Mouse (Mus musculus) midbrain, embryonic 15.5 days (tissue): Measurements from ENCODE around the gene Boc. TPM values are rescaled to one million over a fixed set of nuclear protein-coding genes. Genes with fewer than 3 reads are reported as not detected.

ENCODE experiments used
- ATAC-seq: fragments of 200-750 bp; cut with Nextera tagmentation; replicated peaks from 2 replicates; pipeline ENCODE4 v1.8.0; 2017; ENCODE audit warnings: moderate TSS enrichment
- H3K27ac ChIP-seq: fragments of 300-500 bp; sonication (generic); 2 replicates; pipeline ENCODE4 v1.5.1; 2015; ENCODE audit warnings: mild to moderate bottlenecking, inconsistent platforms
- H3K27me3 ChIP-seq: fragments of 300-500 bp; sonication (generic); replicated peaks from 2 replicates; pipeline ENCODE4 v1.6.1; 2015; ENCODE audit warnings: inconsistent platforms
- H3K36me3 ChIP-seq: fragments of 300-500 bp; sonication (generic); replicated peaks from 2 replicates; pipeline ENCODE4 v1.6.1; 2015; ENCODE audit warnings: inconsistent platforms
- H3K4me1 ChIP-seq: fragments of 300-500 bp; sonication (generic); 2 replicates; pipeline ENCODE4 v1.6.1; 2015; ENCODE audit warnings: inconsistent platforms
- H3K4me2 ChIP-seq: fragments of 300-500 bp; sonication (generic); 2 replicates; pipeline ENCODE4 v1.6.1; 2015; ENCODE audit warnings: inconsistent platforms, mild to moderate bottlenecking, moderate library complexity
- H3K4me3 ChIP-seq: fragments of 300-500 bp; sonication (generic); 2 replicates; pipeline ENCODE4 v1.5.1; 2015; ENCODE audit warnings: mild to moderate bottlenecking, inconsistent platforms
- H3K9ac ChIP-seq: fragments of 300-500 bp; sonication (generic); 2 replicates; pipeline ENCODE4 v1.6.1; 2015; ENCODE audit warnings: mild to moderate bottlenecking, inconsistent platforms
- H3K9me3 ChIP-seq: fragments of 300-500 bp; sonication (generic); 2 replicates; pipeline ENCODE4 v1.6.1; 2016; ENCODE audit warnings: inconsistent platforms
- WGBS: fragments of 180-500 bp; shearing (Covaris S2); methylation state at CpG from one replicate; pipeline ENCODE4 v1.1.7; 2015; ENCODE audit warnings: mixed read lengths; 5-methylcytosine and 5-hydroxymethylcytosine counted together
- polyA plus RNA-seq: library from polyadenylated mRNA; unstranded; fragments of >200 nt; fragmentation: Nextera tagmentation; extraction: Ambion mirVana; gene quantifications from 2 replicates; pipeline ENCODE4 v1.2.1, GENCODE M21; 2015

Boc gene
- polyA plus RNA-seq, 1 experiment from 2014 or later: 11.7 TPM

- no peak overlapping the region for H3K4me2 ChIP-seq
- peaks cover 4% of the 10 kb centered on the region; the same call in 1 of the 2 replicates for H3K4me1 ChIP-seq
- no peaks in the 10 kb centered on the region for H3K36me3 ChIP-seq
- 63% methylated on average over 13 of the region's 13 CpGs for WGBS
- no peak for ATAC-seq
- no peaks in the 10 kb centered on the region for H3K27me3 ChIP-seq
- peak overlapping the region; percentile 41; the same call in 1 of the 2 replicates for H3K27ac ChIP-seq
- H3K4me3 ChIP-seq: no peak overlapping the region
- H3K9ac ChIP-seq: no peak overlapping the region
- H3K9me3 ChIP-seq: no peaks in the 10 kb centered on the region
Observed at GRCm38 (mm10) chr16:44510521-44511213, 48.0 kb downstream of the Boc start.

DNA sequence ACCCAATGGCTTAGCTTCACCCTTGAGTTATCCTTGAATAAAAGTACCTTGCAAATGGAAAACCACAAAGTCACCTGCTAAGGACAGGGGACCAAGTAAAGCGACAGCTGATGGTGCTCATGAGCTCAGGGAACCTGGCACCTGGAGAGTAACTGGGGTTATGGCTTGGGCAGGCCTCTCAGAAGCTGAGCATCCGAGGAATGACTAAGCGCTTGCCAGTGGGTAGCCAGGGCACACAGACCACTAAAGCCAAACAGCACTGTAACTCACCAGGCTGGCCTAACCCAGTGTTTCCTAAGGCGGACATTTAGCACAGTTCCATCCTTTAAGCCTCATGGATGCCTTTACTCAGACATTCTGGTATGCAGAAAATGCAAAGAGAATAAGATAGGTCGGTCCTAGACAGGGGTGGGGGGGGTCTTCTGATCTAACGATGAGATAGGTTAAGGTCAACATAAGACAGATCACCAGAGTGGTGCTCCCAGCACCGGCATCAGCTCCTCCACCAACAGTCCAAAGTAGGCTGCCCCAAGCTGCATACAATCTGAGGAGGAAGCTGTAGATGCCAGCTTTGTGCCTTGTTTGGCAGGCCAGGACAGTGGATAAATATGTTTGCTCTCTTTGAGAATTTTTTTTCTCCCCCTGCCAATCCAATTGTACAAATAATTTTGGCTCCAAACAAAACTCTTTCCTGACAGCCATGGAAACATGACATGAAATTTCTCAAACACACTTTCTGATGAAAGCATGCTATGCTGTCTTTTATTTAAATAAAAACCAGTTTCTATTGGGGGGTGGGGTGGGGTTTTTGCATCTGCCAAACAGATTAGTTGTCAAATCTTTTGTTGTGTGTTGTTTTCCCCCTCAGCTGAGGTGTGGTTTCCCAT is 49.0 kb downstream of the Boc start:
- H3K36me3 ChIP-seq: no peaks in the 10 kb centered on the region
- H3K4me3 ChIP-seq: no peak overlapping the region
- H3K4me1 ChIP-seq: peaks cover 4% of the 10 kb centered on the region; the same call in 1 of the 2 replicates
- H3K9me3 ChIP-seq: no peaks in the 10 kb centered on the region
- no peak overlapping the region for H3K4me2 ChIP-seq
- no peaks in the 10 kb centered on the region for H3K27me3 ChIP-seq
- no peak overlapping the region for H3K9ac ChIP-seq
- ATAC-seq: no peak
- 0 out of 2 replicates have a peak overlapping the region, but pooled peaks have one; percentile 4 for H3K27ac ChIP-seq
- 87% methylated on average over 7 of the region's 7 CpGs for WGBS

GRCm38 (mm10) chr16:44508772-44509171 is 49.9 kb downstream of the Boc start:
- H3K36me3 ChIP-seq: no peaks in the 10 kb centered on the region
- H3K9me3 ChIP-seq: no peaks in the 10 kb centered on the region
- WGBS: 91% methylated on average over 13 of the region's 13 CpGs
- no peak overlapping the region for H3K9ac ChIP-seq
- H3K27ac ChIP-seq: no peak overlapping the region
- ATAC-seq: no peak
- no peak overlapping the region for H3K4me2 ChIP-seq
- no peaks in the 10 kb centered on the region for H3K27me3 ChIP-seq
- H3K4me3 ChIP-seq: no peak overlapping the region
- H3K4me1 ChIP-seq: peaks cover 4% of the 10 kb centered on the region; the same call in 1 of the 2 replicates

GRCm38 (mm10) chr16:44508025-44508424 is 50.7 kb downstream of the Boc start:
- peaks cover 4% of the 10 kb centered on the region; the same call in 1 of the 2 replicates for H3K4me1 ChIP-seq
- no peak overlapping the region for H3K9ac ChIP-seq
- H3K9me3 ChIP-seq: no peaks in the 10 kb centered on the region
- H3K27ac ChIP-seq: no peak overlapping the region
- H3K36me3 ChIP-seq: no peaks in the 10 kb centered on the region
- no peak overlapping the region for H3K4me3 ChIP-seq
- H3K4me2 ChIP-seq: no peak overlapping the region
- no peaks in the 10 kb centered on the region for H3K27me3 ChIP-seq
- no peak for ATAC-seq
- WGBS: 86% methylated on average over 5 of the region's 5 CpGs

GRCm38 (mm10) chr16:44507027-44507929 is 51.4 kb downstream of the Boc start:
- Histone ChIP-seq H3K4me2 (no peak overlapping the region), H3K4me1 (peaks cover 4% of the 10 kb centered on the region; the same call in 1 of the 2 replicates), H3K4me3 (no peak overlapping the region), H3K27me3 (no peaks in the 10 kb centered on the region), H3K36me3 (no peaks in the 10 kb centered on the region), H3K9ac (no peak overlapping the region), H3K9me3 (no peaks in the 10 kb centered on the region), H3K27ac (no peak overlapping the region)
- 65% methylated on average over 10 of the region's 10 CpGs for WGBS
- peak; percentile 69 for ATAC-seq

DNA sequence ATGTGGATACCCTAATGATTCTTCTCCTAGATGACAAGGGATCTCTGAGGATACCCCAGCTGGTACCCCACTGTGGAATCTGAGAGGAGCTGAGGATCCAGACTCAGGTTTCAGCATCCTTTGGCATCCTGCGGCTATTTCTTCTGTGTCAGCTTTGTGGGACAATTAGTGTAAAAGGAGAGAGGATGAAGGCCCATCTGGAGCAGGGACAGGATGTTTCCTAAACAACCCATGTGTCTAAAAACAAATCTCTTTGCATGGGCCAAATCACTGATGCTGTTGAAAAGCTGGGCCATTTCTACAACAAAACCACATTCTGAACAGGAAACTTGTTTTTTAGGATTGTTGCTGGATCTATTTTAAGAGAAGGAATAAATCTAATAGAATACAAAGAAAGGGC is 53.5 kb downstream of the Boc start:
- H3K4me1 ChIP-seq: peaks cover 4% of the 10 kb centered on the region; the same call in 1 of the 2 replicates
- no peaks in the 10 kb centered on the region for H3K9me3 ChIP-seq
- H3K9ac ChIP-seq: no peak overlapping the region
- no peak overlapping the region for H3K4me2 ChIP-seq
- H3K36me3 ChIP-seq: no peaks in the 10 kb centered on the region; the same call in 1 of the 2 replicates
- H3K27ac ChIP-seq: no peak overlapping the region
- 88% methylated on average over 1 of the region's 1 CpGs for WGBS
- H3K27me3 ChIP-seq: no peaks in the 10 kb centered on the region
- no peak for ATAC-seq
- no peak overlapping the region for H3K4me3 ChIP-seq

GRCm38 (mm10) chr16:44502895-44503575 is 55.7 kb downstream of the Boc start:
- Histone ChIP-seq H3K27me3 (no peaks in the 10 kb centered on the region), H3K4me2 (no peak overlapping the region), H3K4me1 (peaks cover 4% of the 10 kb centered on the region; the same call in 1 of the 2 replicates), H3K9me3 (no peaks in the 10 kb centered on the region), H3K36me3 (peaks cover 6% of the 10 kb centered on the region; the same call in 1 of the 2 replicates), H3K9ac (no peak overlapping the region), H3K27ac (no peak overlapping the region), H3K4me3 (no peak overlapping the region)
- 59% methylated on average over 8 of the region's 8 CpGs for WGBS
- peak; percentile 48; the same call in 1 of the 2 replicates for ATAC-seq

GRCm38 (mm10) chr16:44502325-44502724 is 56.4 kb downstream of the Boc start:
- H3K4me2 ChIP-seq: no peak overlapping the region
- no peaks in the 10 kb centered on the region for H3K27me3 ChIP-seq
- no peak overlapping the region for H3K9ac ChIP-seq
- WGBS: 80% methylated on average over 7 of the region's 7 CpGs
- no peak overlapping the region for H3K27ac ChIP-seq
- ATAC-seq: no peak
- H3K4me1 ChIP-seq: peaks cover 4% of the 10 kb centered on the region; the same call in 1 of the 2 replicates
- no peaks in the 10 kb centered on the region for H3K9me3 ChIP-seq
- peaks cover 6% of the 10 kb centered on the region; the same call in 1 of the 2 replicates for H3K36me3 ChIP-seq
- H3K4me3 ChIP-seq: no peak overlapping the region

DNA sequence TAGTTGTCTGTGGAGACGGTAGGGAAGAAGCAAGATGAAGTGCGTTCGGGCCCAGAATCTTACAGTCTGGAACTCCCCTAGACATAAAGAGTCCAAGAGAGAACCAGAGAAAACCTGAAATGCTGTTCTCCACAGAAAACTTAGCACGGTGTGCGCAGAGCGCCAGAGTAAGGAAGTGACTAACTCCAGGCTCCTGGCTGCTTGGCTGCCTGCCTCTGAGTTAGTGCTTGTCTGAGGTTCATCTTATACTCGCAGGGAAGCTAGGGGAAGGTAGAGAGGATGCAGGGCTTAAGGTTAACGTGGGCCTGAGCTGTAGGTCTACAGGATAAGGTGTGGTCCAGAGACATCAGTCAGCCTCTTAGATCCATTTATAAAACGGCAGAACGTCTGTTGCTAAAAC is 56.9 kb downstream of the Boc start:
- Histone ChIP-seq H3K4me2 (no peak overlapping the region), H3K4me3 (no peak overlapping the region)

DNA sequence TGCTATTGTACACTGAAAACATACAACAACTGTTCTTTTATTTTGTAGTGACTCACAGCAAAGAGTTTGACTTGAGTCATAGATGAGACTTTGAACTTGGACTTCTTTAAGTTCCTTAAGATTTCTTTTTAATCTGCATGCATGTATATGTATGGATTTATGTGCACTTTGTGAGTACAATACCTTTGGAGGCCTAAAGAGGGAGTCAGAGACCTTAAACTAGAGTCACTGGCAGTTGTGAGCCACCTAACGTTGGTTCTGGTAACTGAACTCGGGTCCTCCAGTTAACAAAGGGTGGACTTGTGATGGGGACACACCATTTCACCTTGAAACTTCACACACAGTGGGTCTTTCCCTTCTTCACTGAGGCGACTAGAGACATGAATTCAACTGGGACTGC is 60.2 kb downstream of the Boc start:
- H3K9me3 ChIP-seq: no peaks in the 10 kb centered on the region
- H3K4me3 ChIP-seq: no peak overlapping the region
- H3K4me2 ChIP-seq: no peak overlapping the region
- peaks cover 9% of the 10 kb centered on the region for H3K4me1 ChIP-seq
- whole genome bisulfite sequencing: 93% methylated on average over 3 of the region's 3 CpGs
- no peak for ATAC-seq
- no peaks in the 10 kb centered on the region for H3K27me3 ChIP-seq
- H3K27ac ChIP-seq: no peak overlapping the region
- H3K36me3 ChIP-seq: peaks cover 6% of the 10 kb centered on the region; the same call in 1 of the 2 replicates
- H3K9ac ChIP-seq: no peak overlapping the region

More for the DNA sequence above, 56.9 kb downstream of the Boc start:
- ATAC-seq: no peak
- 96% methylated on average over 10 of the region's 10 CpGs for WGBS
- Histone ChIP-seq H3K36me3 (peaks cover 6% of the 10 kb centered on the region; the same call in 1 of the 2 replicates), H3K27ac (no peak overlapping the region), H3K9me3 (no peaks in the 10 kb centered on the region), H3K9ac (no peak overlapping the region), H3K4me1 (no peaks in the 10 kb centered on the region), H3K27me3 (no peaks in the 10 kb centered on the region)

DNA sequence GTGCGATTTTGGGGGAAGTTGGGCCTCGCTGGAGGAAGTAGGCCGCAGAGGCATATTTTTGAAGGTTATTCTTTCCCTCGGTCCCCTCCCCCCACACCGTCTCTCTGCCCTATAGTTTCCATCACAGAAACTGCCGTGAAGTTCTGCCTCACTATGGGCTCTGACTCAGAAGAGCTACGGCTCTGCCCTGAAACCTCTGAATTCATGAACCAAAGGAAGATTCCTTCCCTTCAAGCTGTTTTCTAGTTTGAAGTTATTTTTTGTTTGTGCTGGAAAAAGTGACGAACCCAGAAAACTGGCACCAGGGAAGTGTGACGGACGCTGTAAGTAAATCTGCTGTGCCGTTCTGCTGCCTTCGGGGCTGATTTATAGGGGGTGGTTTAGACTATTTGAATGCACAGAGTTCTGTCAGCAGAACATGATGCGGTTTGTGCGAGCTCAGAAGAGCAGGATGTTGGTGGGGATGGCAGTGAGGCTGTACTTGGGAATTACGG is 61.7 kb downstream of the Boc start:
- Histone ChIP-seq H3K4me1 (peaks cover 12% of the 10 kb centered on the region), H3K36me3 (peaks cover 6% of the 10 kb centered on the region; the same call in 1 of the 2 replicates), H3K4me3 (no peak overlapping the region), H3K27me3 (no peaks in the 10 kb centered on the region), H3K27ac (no peak overlapping the region), H3K9me3 (no peaks in the 10 kb centered on the region), H3K9ac (no peak overlapping the region), H3K4me2 (no peak overlapping the region)
- WGBS: 81% methylated on average over 15 of the region's 15 CpGs
- ATAC-seq: no peak
